Mouse (Mus musculus) ES-E14 (cell line): ENCODE results near the gene Rab3c. TPM values are rescaled to one million over a fixed set of nuclear protein-coding genes. Genes with fewer than 3 reads are reported as not detected.

Experiments
- DNase-seq: peaks from one replicate; pipeline ENCODE4 v3.0.0-alpha.2; 2013; ENCODE audit warnings: low read depth, low spot score
- H3K27ac ChIP-seq: 2 replicates; pipeline ENCODE4 v1.5.1; 2012; ENCODE audit warnings: low read depth, mild to moderate bottlenecking, low read length, moderate library complexity, mixed read lengths; ENCODE audit not compliant: poor library complexity, insufficient read depth, severe bottlenecking
- H3K36me3 ChIP-seq: 2 replicates; pipeline ENCODE4 v1.6.1; 2012; ENCODE audit warnings: mild to moderate bottlenecking, low read length, moderate library complexity, mixed read lengths; ENCODE audit not compliant: control insufficient read depth, poor library complexity, insufficient read depth, severe bottlenecking
- H3K4me1 ChIP-seq, 2 experiments: fragments of 150-350 bp in 1 of 2; sonication (generic) in 1 of 2; 2 replicates each; pipeline ENCODE4 v1.6.1; 2012; ENCODE audit warnings: low read length in 2 of 2, mild to moderate bottlenecking in 1 of 2, mixed read lengths in 1 of 2; ENCODE audit not compliant: control insufficient read depth in 2 of 2, insufficient read depth in 2 of 2, poor library complexity in 1 of 2
- H3K4me3 ChIP-seq, 2 experiments: fragments of 150-350 bp in 1 of 2; sonication (generic) in 1 of 2; 2 replicates each; pipeline ENCODE4 v1.5.1; 2012; ENCODE audit warnings: low read length in 2 of 2, low read depth in 1 of 2, mild to moderate bottlenecking in 1 of 2, mixed read lengths in 1 of 2; ENCODE audit not compliant: insufficient read depth in 1 of 2, poor library complexity in 1 of 2, severe bottlenecking in 1 of 2
- H3K9ac ChIP-seq: 2 replicates; pipeline ENCODE4 v1.6.1; 2012; ENCODE audit warnings: low read depth, mild to moderate bottlenecking, low read length, mixed read lengths; ENCODE audit not compliant: poor library complexity, insufficient read depth, severe bottlenecking
- H3K9me3 ChIP-seq: fragments of 150-350 bp; sonication (generic); 2 replicates; pipeline ENCODE4 v1.6.1; 2012; ENCODE audit warnings: low read depth, mild to moderate bottlenecking, low read length; ENCODE audit not compliant: control insufficient read depth, insufficient read depth
- CHD2 ChIP-seq: IDR thresholded peaks from 2 replicates; pipeline ENCODE4 v1.6.1; 2014; ENCODE audit warnings: mild to moderate bottlenecking, low read depth, low read length, inconsistent platforms
- HCFC1 ChIP-seq: IDR thresholded peaks from 2 replicates; pipeline ENCODE4 v1.6.1; 2012; ENCODE audit warnings: low read length, inconsistent platforms, borderline replicate concordance; ENCODE audit not compliant: insufficient read depth
- MAFK ChIP-seq: IDR thresholded peaks from 2 replicates; pipeline ENCODE4 v1.6.1; 2014; ENCODE audit warnings: mild to moderate bottlenecking, low read depth, low read length, inconsistent platforms; ENCODE audit not compliant: insufficient read depth
- ZC3H11A ChIP-seq: IDR thresholded peaks from 2 replicates; pipeline ENCODE4 v1.6.1; 2012; ENCODE audit warnings: low read depth, mild to moderate bottlenecking, inconsistent platforms, low read length, borderline replicate concordance
- ZNF384 ChIP-seq: IDR thresholded peaks from 2 replicates; pipeline ENCODE4 v1.6.1; 2012; ENCODE audit warnings: low read depth, low read length, inconsistent platforms
- in situ Hi-C, 2 experiments: fragments of 600-800 bp; cut with MboI; formaldehyde crosslinking; loops; one replicate each; pipeline ENCODE4 v1.15.1; 2025; ENCODE audit warnings: low sequenced_read_pairs in 2 of 2, inconsistent platforms in 1 of 2; ENCODE audit not compliant: unreplicated experiment in 2 of 2
- total RNA-seq: library from RNA; depleted of rRNA; stranded (reverse); fragments of 300-350 nt; gene quantifications from 2 replicates; pipeline ENCODE4 v1.2.3, GENCODE M21; 2012

Rab3c gene
- total RNA-seq, 1 experiment = not detected

DNA sequence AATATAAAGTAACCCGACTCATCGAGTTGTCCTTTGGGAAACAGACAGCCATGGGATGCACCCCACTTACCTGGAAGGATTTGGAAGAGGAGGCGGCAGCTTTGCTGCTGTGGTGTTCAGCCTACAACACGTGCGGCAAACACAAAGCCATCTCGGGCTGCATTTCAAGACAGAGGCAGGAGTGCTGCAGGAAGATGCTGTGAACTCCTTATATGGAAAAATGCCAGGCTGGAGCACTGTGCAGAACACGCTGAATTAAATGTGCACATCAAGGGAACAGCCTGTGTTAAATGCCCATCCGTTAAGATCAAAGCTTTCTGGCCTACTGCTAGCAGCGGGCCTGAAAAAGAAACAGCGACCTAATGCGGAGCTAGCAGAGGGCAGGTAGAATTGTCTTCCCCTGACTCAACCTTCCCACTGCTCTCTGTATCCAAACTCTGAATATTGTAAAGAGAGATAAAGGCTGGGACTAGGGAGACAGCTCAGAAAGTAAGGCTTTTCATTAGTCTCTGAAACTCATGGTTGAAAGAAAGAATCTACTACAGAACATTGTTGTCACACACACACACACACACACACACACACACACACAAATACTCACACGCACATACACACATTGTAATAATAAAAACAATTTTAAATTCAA is 153.1 kb downstream of the Rab3c start:
- Histone ChIP-seq H3K36me3 (no peaks in the 10 kb centered on the region), H3K4me3 (no peak overlapping the region), H3K27ac (no peak overlapping the region), H3K9ac (no peak overlapping the region), H3K9me3 (no peaks in the 10 kb centered on the region), H3K4me1 (no peaks in the 10 kb centered on the region)
- in situ Hi-C loops = no loop called here
- no peak for TF ChIP-seq ZC3H11A
- no peak for TF ChIP-seq HCFC1
- TF ChIP-seq CHD2 = no peak
- no peak for TF ChIP-seq ZNF384
- no peak for TF ChIP-seq MAFK
- DNase-seq = no peak

- no peak overlapping the region for H3K9ac ChIP-seq
- in situ Hi-C loops = no loop called here
- no peaks in the 10 kb centered on the region for H3K4me1 ChIP-seq
- no peak overlapping the region for H3K27ac ChIP-seq
- H3K4me3 ChIP-seq = no peak overlapping the region
- no peak for DNase-seq
- TF ChIP-seq ZC3H11A = no peak
- no peak for TF ChIP-seq MAFK
- no peak for TF ChIP-seq CHD2
- no peak for TF ChIP-seq HCFC1
- TF ChIP-seq ZNF384 = no peak
- H3K9me3 ChIP-seq = no peaks in the 10 kb centered on the region
- H3K36me3 ChIP-seq = no peaks in the 10 kb centered on the region
These were observed 158.0 kb downstream of the Rab3c start for GRCm38 (mm10) chr13:110122825-110123224.

- Histone ChIP-seq H3K9ac (no peak overlapping the region), H3K27ac (no peak overlapping the region), H3K36me3 (no peaks in the 10 kb centered on the region), H3K4me3 (no peak overlapping the region), H3K9me3 (no peaks in the 10 kb centered on the region), H3K4me1 (no peaks in the 10 kb centered on the region)
- TF ChIP-seq ZNF384 (no peak), MAFK (no peak), CHD2 (no peak), ZC3H11A (no peak), HCFC1 (no peak)
- no peak for DNase-seq
- in situ Hi-C loops = no loop called here
These were observed 163.9 kb downstream of the Rab3c start for GRCm38 (mm10) chr13:110116892-110117291.

GRCm38 (mm10) chr13:110116316-110116715 is 164.5 kb downstream of the Rab3c start:
- Histone ChIP-seq H3K36me3 (no peaks in the 10 kb centered on the region), H3K27ac (no peak overlapping the region), H3K9me3 (no peaks in the 10 kb centered on the region), H3K4me3 (no peak overlapping the region), H3K9ac (no peak overlapping the region), H3K4me1 (no peaks in the 10 kb centered on the region)
- in situ Hi-C loops = no loop called here
- TF ChIP-seq CHD2 (no peak), MAFK (no peak)
- DNase-seq = no peak
